Mouse (Mus musculus) MEL (cell line): ENCODE measurements at regions not wholly inside any gene's neighbourhood (a gene's known extent, or its start where the extent isn't known, plus 50 kb on each side); places are given as distances from the start of the nearest gene placed in this dataset.

ENCODE experiments used
- DNase-seq: peaks from one replicate; pipeline ENCODE4 v3.0.0; 2011; ENCODE audit warnings: low read depth, low spot score
- H3K27ac ChIP-seq: 2 replicates; pipeline ENCODE4 v1.5.1; 2012; ENCODE audit warnings: low read depth, mild to moderate bottlenecking, control low read depth, low read length, moderate library complexity; ENCODE audit not compliant: control insufficient read depth
- H3K27me3 ChIP-seq, 2 experiments: fragments of 150-350 bp in 1 of 2; sonication (generic) in 1 of 2; 2 replicates each; pipeline ENCODE4 v1.6.1; 2012; ENCODE audit warnings: low read length in 2 of 2, mild to moderate bottlenecking in 2 of 2, improper control_type of control experiment in 1 of 2, moderate library complexity in 1 of 2; ENCODE audit not compliant: insufficient read depth in 2 of 2, control insufficient read depth in 1 of 2
- H3K36me3 ChIP-seq, 2 experiments: 2 replicates each; pipeline ENCODE4 v1.6.1; 2012 to 2014; ENCODE audit warnings: low read length in 2 of 2, improper control_type of control experiment in 1 of 2, inconsistent platforms in 1 of 2, mild to moderate bottlenecking in 1 of 2; ENCODE audit not compliant: insufficient read depth in 2 of 2, control insufficient read depth in 1 of 2
- H3K4me1 ChIP-seq, 2 experiments: fragments of 150-350 bp in 1 of 2; sonication (generic) in 1 of 2; 2 replicates each; pipeline ENCODE4 v1.6.1; 2012; ENCODE audit warnings: low read length in 2 of 2, improper control_type of control experiment in 1 of 2, mild to moderate bottlenecking in 1 of 2; ENCODE audit not compliant: insufficient read depth in 2 of 2, control insufficient read depth in 1 of 2
- H3K4me3 ChIP-seq, 2 experiments: fragments of 150-350 bp in 1 of 2; sonication (generic) in 1 of 2; 2 replicates each; pipeline ENCODE4 v1.5.1; 2012; ENCODE audit warnings: low read depth in 2 of 2, low read length in 2 of 2, mild to moderate bottlenecking in 2 of 2, moderate library complexity in 2 of 2, control low read depth in 1 of 2, improper control_type of control experiment in 1 of 2; ENCODE audit not compliant: control insufficient read depth in 1 of 2, insufficient read depth in 1 of 2
- H3K79me2 ChIP-seq: 2 replicates; pipeline ENCODE4 v1.6.1; 2012; ENCODE audit warnings: mild to moderate bottlenecking, low read length, moderate library complexity; ENCODE audit not compliant: control insufficient read depth, poor library complexity, insufficient read depth
- H3K9ac ChIP-seq: 2 replicates; pipeline ENCODE4 v1.6.1; 2012; ENCODE audit warnings: low read depth, mild to moderate bottlenecking, control low read depth, low read length, moderate library complexity; ENCODE audit not compliant: control insufficient read depth, poor library complexity, severe bottlenecking
- H3K9me3 ChIP-seq: fragments of 150-350 bp; sonication (generic); replicated peaks from 2 replicates; pipeline ENCODE4 v1.6.1; 2012; ENCODE audit warnings: mild to moderate bottlenecking, low read length, improper control_type of control experiment, moderate library complexity; ENCODE audit not compliant: insufficient read depth
- CHD2 ChIP-seq: IDR thresholded peaks from 2 replicates; pipeline ENCODE4 v1.6.1; 2011; ENCODE audit warnings: low read length, improper control_type of control experiment
- ELF1 ChIP-seq: IDR thresholded peaks from 2 replicates; pipeline ENCODE4 v1.6.1; 2014; ENCODE audit warnings: low read depth, mild to moderate bottlenecking, inconsistent platforms, low read length, improper control_type of control experiment, moderate library complexity
- EP300 ChIP-seq, 2 experiments: IDR thresholded peaks; 2 replicates each; pipeline ENCODE4 v1.6.1; 2011; ENCODE audit warnings: improper control_type of control experiment in 2 of 2, low read length in 2 of 2, low read depth in 1 of 2, mild to moderate bottlenecking in 1 of 2
- JUND ChIP-seq: IDR thresholded peaks from 2 replicates; pipeline ENCODE4 v1.6.1; 2011; ENCODE audit warnings: low read depth, mild to moderate bottlenecking, improper control_type of control experiment, low read length
- MAFK ChIP-seq: IDR thresholded peaks from 2 replicates; pipeline ENCODE4 v1.6.1; 2011; ENCODE audit warnings: low read depth, mild to moderate bottlenecking, low read length, improper control_type of control experiment, borderline replicate concordance
- MAZ ChIP-seq: IDR thresholded peaks from 2 replicates; pipeline ENCODE4 v1.6.1; 2012; ENCODE audit warnings: low read depth, mild to moderate bottlenecking, inconsistent platforms, low read length, improper control_type of control experiment
- MXI1 ChIP-seq: IDR thresholded peaks from 2 replicates; pipeline ENCODE4 v1.6.1; 2011; ENCODE audit warnings: mild to moderate bottlenecking, low read depth, low read length, improper control_type of control experiment
- MYC ChIP-seq: IDR thresholded peaks from 2 replicates; pipeline ENCODE4 v1.6.1; 2011; ENCODE audit warnings: low read depth, mild to moderate bottlenecking, low read length, improper control_type of control experiment, moderate library complexity
- NELFE ChIP-seq: IDR thresholded peaks from 2 replicates; pipeline ENCODE4 v1.6.1; 2011; ENCODE audit warnings: low read depth, low read length, improper control_type of control experiment
- POLR2A ChIP-seq, 2 experiments: IDR thresholded peaks; 2 replicates each; pipeline ENCODE4 v1.6.1; 2011 to 2012; ENCODE audit warnings: low read length in 2 of 2, mild to moderate bottlenecking in 2 of 2, control low read depth in 1 of 2, improper control_type of control experiment in 1 of 2, low read depth in 1 of 2, moderate library complexity in 1 of 2; ENCODE audit not compliant: control insufficient read depth in 1 of 2, insufficient read depth in 1 of 2, poor library complexity in 1 of 2
- TAL1 ChIP-seq: IDR thresholded peaks from 2 replicates; pipeline ENCODE4 v1.6.1; 2012; ENCODE audit warnings: mild to moderate bottlenecking, inconsistent platforms, low read length, moderate library complexity, mixed read lengths
- TCF12 ChIP-seq: IDR thresholded peaks from 2 replicates; pipeline ENCODE4 v1.6.1; 2014; ENCODE audit warnings: low read depth, mild to moderate bottlenecking, inconsistent platforms, low read length, improper control_type of control experiment, moderate library complexity
- USF1 ChIP-seq: IDR thresholded peaks from 2 replicates; pipeline ENCODE4 v1.6.1; 2014; ENCODE audit warnings: low read depth, mild to moderate bottlenecking, inconsistent platforms, low read length, improper control_type of control experiment, moderate library complexity
- ZC3H11A ChIP-seq: IDR thresholded peaks from 2 replicates; pipeline ENCODE4 v1.6.1; 2012; ENCODE audit warnings: low read depth, mild to moderate bottlenecking, inconsistent platforms, low read length, improper control_type of control experiment
- ZKSCAN1 ChIP-seq: IDR thresholded peaks from 2 replicates; pipeline ENCODE4 v1.6.1; 2012; ENCODE audit warnings: low read depth, mild to moderate bottlenecking, inconsistent platforms, low read length, improper control_type of control experiment, moderate library complexity
- ZMIZ1 ChIP-seq: IDR thresholded peaks from 2 replicates; pipeline ENCODE4 v1.6.1; 2012; ENCODE audit warnings: low read depth, mild to moderate bottlenecking, inconsistent platforms, low read length, improper control_type of control experiment, moderate library complexity
- ZNF384 ChIP-seq: IDR thresholded peaks from 2 replicates; pipeline ENCODE4 v1.6.1; 2012; ENCODE audit warnings: low read depth, mild to moderate bottlenecking, inconsistent platforms, low read length, improper control_type of control experiment

- Histone ChIP-seq H3K79me2 (no peaks in the 10 kb centered on the region), H3K27ac (no peak overlapping the region), H3K4me3 (no peak overlapping the region), H3K27me3 (no peaks in the 10 kb centered on the region), H3K4me1 (no peaks in the 10 kb centered on the region), H3K9ac (no peak overlapping the region), H3K9me3 (no peaks in the 10 kb centered on the region), H3K36me3 (no peaks in the 10 kb centered on the region)
- no peak for TF ChIP-seq ZC3H11A
- no peak for TF ChIP-seq ZKSCAN1
- no peak for TF ChIP-seq EP300 (IDR thresholded peaks at IDR 0.05; ENCODE audit: low read depth in 1 of 2, low read length in 2 of 2)
- no peak for TF ChIP-seq MAFK
- TF ChIP-seq TCF12, result no peak
- TF ChIP-seq TAL1, result no peak
- no peak for TF ChIP-seq NELFE
- TF ChIP-seq CHD2, result no peak
- no peak for TF ChIP-seq USF1
- no peak for TF ChIP-seq ELF1
- no peak for TF ChIP-seq JUND
- DNase-seq, result no peak
Observed at GRCm38 (mm10) chr11:92743191-92743590, 354.6 kb upstream of the Car10 start.

GRCm38 (mm10) chr11:92758383-92758964, 339.4 kb upstream of the Car10 start:
- Histone ChIP-seq H3K9me3 (no peaks in the 10 kb centered on the region; the same call in 1 of the 2 replicates), H3K4me3 (no peak overlapping the region)
- TF ChIP-seq MAZ (no peak), MXI1 (no peak), TAL1 (no peak)

DNA sequence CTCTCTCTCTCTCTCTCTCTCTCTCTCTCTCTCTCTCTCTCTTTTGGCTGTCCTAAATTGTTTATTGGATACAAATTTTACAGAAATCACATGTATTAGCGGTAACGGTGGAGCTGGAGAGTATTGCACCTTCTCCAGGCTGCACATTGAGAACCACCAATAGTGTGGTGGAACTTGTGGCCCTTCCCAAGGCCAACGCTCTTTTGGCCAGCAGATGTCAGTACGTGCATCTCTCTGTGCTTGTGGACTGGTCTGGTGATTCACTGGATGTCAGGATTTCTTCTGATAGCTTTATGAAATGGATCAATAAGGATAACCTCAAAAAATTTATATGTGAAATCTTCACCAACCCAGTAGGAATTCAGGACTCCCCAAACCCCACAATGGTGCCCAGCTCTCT, 327.9 kb upstream of the Car10 start:
- no peaks in the 10 kb centered on the region for H3K36me3 ChIP-seq
- no peaks in the 10 kb centered on the region for H3K79me2 ChIP-seq
- no peak for DNase-seq
- H3K9ac ChIP-seq, result no peak overlapping the region
- no peak overlapping the region for H3K27ac ChIP-seq
- no peaks in the 10 kb centered on the region for H3K4me1 ChIP-seq
- H3K4me3 ChIP-seq, result no peak overlapping the region
- H3K9me3 ChIP-seq, result no peaks in the 10 kb centered on the region
- no peaks in the 10 kb centered on the region; a peak in 1 of 4 replicates for H3K27me3 ChIP-seq
- TF ChIP-seq ZMIZ1 (no peak), MYC (no peak), POLR2A (IDR thresholded peaks at IDR 0.05; ENCODE audit: control insufficient read depth in 1 of 2, insufficient read depth in 1 of 2, low read depth in 1 of 2, low read length in 2 of 2, poor library complexity in 1 of 2) (no peak), JUND (no peak), ZNF384 (no peak)
- TF ChIP-seq, all 39 proteins: peak for 0

More at GRCm38 (mm10) chr11:92758383-92758964, 339.4 kb upstream of the Car10 start:
- Histone ChIP-seq H3K27me3 (no peaks in the 10 kb centered on the region), H3K4me1 (no peaks in the 10 kb centered on the region), H3K9ac (no peak overlapping the region), H3K79me2 (no peaks in the 10 kb centered on the region), H3K36me3 (no peaks in the 10 kb centered on the region), H3K27ac (no peak overlapping the region)
- no peak for DNase-seq
